Mouse (Mus musculus) layer of hippocampus, adult 8-10 months (tissue): Measurements from ENCODE around the gene Hectd1. TPM values are rescaled to one million over a fixed set of nuclear protein-coding genes. Genes with fewer than 3 reads are reported as not detected.

Experiments
- DNase-seq, 2 experiments: peaks; one replicate each; pipeline ENCODE4 v3.0.0; 2022; ENCODE audit warnings: low spot score in 2 of 2
- total RNA-seq, 4 experiments: library from RNA; stranded (reverse); gene quantifications; 2 replicates each; pipeline ENCODE4 v1.2.4; 2022

Hectd1 gene
- total RNA-seq: 10 to 100 TPM; 76.0 to 86.8 (median 83.3) TPM

DNA sequence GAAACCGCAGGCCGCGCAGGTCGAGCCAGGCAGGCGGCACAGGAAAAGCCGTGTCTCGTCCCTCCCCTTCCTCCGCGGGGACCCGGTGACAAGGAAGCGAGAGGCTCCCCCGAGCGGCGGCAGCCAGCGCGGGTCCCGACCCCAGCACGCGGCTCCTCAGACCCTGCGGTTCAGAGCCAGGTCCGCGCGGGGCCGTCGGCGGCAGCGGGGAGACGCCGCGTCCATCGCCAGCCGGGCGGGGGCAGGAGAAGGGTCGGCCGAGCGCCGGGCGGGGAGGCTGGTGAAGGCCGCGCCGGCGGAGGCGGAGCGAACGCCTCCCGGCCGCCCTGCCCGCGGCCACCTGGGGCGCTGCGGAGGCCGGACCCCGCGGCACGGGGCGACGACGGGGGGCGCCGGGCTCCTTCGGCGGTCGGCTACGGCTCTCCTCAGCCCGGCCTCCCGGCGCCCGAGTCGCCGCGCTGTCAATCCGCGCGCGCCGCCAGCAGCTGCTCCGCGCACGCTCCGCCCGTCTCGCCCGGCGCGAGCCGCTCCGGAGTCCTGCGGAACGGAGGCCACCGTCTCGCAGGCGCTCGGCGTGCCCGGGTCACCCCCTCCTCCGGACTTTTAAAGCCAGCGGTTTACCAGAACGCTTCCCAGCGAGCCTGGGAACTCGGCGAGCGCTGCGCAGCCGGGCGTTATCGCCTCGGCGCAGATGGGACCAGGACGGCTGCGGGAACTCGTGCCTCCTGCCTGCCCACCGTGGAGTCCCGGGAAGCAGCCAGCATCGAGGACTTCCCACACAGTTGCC, at the start of gene Hectd1:
Gene Hectd1 (minus strand): TSS at position 247 of the 787 bp plus-strand sequence.
- peak; percentile 59 to 78 for DNase-seq

DNA sequence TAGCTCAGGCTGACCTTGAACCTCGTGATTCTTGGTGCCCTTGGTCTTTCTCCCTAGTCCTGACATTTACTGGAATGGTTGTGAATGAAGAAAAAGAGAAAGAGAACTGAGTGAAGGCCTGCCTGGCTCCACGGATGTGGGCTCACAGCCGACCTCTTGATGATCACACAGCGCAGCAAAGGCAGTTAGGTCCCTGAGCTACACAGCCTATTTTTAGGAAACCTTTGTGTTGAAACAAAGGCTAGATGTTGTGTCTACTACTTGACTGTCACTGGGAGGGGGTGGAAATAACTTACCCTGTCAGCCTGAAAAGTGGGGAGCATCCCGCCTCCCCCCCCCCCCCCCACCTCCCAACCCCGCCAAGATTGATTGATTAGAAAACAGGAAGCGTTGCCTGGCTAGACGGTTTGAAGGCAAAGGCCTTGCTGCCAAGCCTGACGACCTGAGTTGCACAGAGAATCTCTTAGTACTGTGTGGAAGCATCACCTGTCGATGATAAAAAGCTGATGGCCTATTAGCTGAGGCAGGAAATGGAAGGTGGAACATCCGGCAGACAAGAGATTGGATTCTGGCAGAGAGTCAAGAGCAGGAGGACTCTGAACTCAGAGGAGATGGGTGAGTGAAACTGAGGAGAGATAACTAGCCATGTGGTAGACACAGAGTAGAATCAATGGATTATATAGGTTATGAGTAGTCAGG, 42.3 kb upstream of the Hectd1 start:
- DNase-seq: no peak

DNA sequence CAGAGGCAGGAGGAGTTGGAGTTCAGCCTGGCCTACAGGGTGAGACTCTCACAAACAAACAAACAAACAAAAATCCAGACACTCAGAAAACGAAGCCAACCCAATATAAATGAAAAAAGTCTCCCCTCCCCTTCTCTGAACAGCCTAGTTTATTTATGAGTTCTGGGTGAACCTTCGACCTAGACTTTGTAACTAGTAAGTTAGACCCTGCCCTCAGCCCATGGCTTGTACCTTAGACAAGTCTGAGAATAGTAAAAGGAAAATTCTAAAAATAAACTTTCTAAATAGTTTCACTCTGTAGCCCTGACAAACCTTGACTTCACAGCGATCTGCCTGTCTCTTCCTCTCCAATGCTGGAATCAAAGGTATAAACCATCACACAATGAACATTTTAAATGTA, 40.2 kb upstream of the Hectd1 start:
- no peak for DNase-seq

DNA sequence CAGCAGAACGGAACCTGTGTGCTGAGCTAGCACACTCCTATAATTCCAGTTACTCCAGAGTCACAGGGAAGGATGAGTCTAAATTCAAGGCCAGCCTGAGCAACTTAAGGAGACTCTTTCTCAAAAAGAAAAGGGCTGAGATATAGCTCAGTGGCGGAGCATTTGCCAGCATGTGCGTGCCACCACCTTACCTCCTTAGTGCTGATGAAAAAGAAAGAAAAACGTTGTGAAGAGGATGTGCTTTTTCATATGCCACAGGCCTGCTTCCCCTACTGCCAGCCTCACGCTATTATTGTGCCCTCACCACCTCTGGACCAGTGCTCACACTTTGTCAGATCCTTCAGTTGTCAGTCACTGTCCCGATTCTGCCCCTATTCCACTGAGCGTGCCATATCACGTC, 37.7 kb upstream of the Hectd1 start:
- DNase-seq: no peak

DNA sequence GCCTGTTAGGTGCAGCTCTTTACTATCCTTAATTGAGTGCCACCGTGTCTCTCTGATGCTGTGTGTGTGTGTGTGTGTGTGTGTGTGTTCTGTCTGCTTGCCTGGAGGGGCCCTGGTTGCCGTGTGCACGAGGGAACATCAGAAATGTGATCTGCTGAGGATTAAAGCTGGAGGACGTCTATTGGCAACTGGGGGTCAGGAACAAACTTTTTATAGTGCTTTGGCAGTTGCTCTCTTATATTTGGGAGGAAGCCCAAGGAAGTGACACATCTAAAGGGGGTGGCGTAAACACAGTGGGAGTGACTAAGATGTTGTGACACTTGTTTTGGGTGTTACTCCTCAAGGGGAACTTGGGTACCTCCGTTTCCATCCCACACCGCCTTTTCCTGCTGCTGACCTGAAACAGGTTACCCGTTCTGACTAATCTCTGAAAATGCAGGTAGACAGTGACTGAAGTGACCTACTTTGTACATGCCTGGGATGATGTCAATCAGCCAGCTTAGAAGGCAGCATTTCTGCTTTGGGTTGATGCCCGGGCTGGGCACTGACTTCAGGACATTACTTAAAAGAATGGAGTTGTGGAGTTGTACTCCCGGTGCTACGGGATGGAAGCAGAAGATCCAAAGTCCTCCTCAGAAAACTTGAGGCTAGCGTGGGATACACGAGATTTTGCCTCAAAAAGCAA, 37.0 kb upstream of the Hectd1 start:
- DNase-seq: no peak

DNA sequence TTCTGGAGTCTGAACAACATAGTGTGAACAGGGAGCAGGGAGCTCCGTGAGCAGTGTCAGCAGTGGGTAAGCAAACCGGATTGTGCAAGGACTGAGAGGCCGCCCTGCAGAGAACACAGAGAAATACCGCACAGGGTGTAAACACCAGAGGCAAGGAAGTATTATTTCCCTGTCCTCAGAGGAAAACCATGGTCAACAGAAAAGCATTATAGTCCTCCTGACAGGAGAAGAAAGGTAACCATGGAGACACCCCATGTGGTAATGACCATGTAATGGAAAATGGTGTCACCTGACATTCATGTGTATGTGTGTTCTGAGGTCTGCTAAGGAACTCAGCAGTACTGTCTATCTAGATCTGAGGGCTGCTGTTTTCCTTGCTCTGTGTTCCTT, 36.4 kb upstream of the Hectd1 start:
- DNase-seq: no peak

DNA sequence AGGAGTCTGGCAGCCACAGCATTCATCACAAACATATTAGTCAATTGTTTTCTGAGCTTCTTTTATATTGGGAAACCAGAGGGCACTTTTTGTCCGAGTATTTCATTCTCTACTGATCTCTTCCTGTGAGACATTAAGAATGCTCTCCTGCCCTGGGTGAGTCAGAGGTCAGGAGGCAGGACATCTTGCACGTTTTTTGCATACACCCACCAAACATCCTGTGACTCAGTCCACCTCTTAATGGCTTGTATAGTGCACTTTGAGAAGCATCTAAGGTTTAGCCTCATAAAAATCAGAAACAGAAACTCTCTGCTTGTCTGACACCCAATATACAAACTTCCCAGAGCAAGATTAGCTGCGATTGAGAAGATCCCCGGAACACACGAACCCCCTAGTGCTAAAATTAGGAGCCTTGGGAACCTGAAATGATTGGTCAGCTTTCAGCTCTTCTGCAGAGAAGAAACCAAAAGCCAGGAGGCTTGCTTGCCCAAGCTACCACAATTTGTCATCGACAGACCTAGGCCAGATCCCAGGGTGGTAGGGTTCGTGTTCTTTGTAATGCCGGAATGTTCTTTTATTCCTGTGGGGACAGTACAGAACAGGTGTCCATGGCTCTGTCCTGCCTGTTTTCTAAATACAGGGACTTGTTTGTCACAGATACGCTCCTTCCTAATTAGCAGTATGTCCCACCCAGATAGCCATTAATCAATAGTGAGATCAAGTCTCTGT, 35.9 kb upstream of the Hectd1 start:
- DNase-seq: no peak

DNA sequence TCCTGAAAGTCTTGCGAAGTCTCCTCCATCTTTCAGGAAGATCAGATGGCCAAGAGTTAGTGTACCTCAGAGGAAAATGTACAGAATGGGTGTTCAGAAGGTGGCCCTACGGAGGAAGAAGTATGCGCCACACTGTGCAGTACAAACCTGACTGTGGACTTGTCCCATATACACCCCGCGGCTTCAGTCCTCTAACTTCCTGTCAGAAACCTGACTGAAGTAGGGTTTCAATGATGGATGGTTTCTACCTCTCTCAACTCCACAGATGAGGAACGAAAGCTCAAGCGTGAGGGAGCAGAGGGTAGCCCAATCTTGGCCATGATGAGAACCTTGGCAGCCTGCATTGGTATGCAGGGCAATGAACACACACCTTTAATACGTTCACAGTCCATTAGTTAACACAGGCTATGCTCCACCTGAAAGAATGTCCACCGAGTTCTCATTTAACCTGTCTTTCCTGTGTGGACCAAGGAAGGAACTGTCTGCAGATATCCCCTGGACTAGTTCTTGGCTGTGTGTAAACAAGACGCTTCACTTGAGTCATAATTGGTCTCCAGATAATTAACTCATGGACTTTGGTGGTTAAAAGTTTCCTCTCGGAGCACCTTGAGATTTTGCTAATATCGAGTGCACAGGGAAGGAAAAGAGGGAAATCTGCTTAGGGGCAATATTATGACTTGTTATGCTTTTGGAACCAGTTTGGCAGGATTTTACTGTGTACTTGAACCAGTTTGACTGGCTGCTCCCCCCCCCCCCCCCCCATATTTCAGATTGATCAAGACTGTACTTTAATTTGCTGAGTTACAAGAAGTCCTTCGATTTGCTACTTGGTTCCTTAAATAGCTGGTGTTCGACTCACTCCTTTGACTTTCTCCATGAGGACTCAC, 34.0 kb upstream of the Hectd1 start:
- no peak for DNase-seq

DNA sequence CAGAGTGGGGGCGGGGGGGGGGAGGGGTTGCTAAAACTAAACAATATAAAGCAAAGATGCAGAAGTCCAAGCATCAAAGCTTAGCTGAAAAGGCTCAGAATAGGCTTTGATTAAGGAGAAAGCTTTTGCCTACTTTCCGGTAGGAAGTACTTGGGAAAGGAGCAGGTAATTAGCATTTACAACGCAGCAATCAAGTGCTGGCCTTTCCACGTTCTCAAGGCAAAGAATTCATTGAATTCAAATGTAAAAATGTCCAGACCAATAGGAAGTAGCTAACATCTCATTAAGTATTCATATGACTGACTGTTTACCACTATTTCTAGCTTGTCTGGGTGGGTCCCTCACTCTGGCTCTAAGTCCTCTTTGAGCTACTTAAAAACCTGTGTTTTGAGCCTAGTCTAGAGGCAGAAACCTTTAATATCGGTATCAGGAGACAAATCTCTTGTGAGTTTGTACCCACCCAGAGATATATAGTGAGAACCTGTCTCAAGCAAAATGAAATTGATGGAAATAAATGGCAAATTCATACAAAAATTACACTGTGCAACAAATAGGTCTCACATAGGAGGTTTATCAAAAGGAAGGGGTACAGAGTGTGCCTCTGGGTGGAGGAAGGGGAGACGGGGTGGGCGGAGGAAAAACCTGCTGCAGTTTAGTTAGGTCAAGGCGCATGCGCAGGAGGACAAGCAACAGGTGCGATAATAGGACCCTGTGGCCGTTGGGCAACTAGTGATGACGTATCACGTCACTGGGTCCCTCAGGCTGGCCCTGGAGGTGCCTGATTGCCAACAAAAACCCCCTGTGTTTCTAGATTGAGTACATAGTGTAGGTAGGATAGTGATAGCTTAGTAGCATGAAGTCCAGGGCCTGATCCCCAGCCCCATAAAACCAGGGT, 29.0 kb upstream of the Hectd1 start:
- no peak for DNase-seq

DNA sequence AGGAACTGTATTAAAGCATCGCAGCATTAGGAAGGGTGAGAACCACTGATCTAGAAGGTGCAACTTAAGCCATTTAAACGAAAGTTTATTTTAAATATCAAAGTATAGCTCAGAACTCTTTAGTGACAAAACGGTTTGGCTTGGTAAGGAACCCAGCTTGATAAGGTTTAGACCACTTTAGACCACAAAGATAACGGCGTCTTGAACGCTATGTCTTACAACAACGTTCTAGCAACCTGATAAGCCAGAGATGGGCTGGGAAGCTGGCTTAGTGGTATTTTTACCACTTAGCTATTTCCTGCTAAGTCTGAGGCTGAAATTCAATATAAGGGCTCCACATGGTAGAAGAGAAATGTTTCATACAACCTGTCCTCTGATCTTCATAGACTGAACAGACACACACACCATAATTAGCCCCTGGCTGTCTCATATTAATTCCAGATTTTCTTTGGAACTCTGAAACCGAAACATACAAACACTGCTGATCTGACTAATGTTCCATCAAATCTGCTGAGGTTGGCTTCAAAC, 27.5 kb upstream of the Hectd1 start:
- no peak for DNase-seq

DNA sequence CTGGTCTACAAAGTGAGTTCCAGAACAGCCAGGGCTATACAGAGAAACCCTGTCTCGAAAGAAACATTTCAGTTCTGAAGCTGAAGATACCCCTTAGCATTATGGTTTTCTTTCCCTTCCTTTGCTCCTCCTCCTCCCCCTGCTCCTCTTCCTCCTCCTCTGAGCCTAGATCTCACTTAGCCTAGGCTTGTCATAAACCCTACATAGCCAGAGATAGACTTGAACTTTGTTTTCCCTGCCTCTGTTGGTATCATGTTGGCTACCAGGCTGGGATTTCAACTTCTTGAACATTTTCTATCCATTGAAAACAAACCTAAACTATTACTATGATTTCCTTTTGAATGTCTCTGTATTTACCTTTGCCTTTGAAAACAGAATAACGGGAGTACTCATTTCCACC, 26.5 kb upstream of the Hectd1 start:
- no peak for DNase-seq

DNA sequence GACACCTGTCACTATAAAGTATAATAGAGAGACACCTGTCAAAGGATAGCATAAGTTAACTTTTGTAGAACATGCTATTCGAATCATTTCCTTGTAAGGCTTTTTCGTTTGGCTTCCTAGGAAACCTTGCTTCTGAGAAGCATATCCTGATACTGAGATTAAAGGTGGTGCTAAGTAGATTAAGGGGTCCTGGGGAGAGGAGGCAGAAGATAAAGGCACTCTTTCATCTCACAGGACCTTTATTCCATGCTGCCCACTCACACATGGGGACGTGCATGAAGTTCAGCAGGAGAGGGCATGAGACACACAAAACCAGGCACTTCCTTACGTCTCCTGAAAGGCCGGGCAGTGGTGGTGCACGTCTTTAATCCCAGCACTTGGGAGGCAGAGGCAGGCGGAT, 26.1 kb upstream of the Hectd1 start:
- no peak for DNase-seq

DNA sequence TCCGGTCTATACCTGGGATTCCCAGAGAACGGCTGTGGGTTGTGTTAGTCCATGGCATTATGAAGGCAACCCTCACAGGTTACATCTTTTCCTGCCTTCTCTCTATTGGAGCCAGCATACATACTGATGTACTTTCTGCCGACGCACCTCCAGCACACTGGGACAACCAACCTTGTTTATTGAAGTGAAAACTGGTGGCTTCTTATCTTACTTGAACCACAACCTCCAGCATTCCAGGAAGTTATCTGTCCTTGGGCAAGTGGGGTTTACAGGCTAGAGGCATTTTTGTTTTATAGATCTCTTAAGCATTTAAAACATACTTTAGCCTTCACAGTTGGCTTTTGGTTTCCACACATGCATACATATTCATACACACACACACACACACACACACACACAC, 22.3 kb upstream of the Hectd1 start:
- DNase-seq: no peak

DNA sequence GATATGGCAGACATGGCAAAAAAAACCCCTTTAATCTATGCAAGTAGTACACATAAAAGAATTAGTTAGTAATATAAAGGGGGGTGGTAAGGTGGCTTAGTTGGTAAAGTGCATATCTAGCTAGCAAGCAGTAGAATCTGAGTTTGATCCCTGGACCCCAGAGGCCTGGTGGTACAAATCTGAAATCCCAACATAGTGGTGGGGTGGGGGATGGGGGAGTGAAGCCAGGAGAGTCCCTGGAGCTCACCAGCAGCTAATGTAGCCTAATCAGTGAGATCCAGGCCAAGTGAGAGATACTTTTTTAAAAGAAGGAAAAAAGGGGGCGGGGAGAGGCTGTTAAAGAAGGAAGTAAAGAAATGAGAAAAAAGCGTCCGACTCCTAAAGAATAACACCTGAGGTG, 21.8 kb upstream of the Hectd1 start:
- no peak for DNase-seq

DNA sequence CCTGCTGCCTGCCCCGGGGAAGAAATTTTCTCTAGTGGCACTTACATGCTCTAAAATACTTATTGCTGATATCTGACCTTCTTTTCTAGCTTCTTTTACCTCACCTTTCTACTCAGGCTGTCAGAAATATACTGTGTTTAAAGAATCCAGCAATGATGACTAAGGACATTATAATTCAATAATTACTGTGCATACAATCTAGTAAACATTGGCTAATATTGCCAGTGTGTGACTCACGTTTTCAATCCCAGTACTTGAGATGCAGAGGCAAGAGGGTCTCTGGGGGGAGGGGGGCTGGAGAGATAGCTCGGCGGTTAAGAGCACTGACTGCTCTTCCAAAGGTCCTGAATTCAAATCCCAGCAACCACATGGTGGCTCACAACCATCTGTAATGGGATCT, 21.0 kb upstream of the Hectd1 start:
- DNase-seq: no peak

DNA sequence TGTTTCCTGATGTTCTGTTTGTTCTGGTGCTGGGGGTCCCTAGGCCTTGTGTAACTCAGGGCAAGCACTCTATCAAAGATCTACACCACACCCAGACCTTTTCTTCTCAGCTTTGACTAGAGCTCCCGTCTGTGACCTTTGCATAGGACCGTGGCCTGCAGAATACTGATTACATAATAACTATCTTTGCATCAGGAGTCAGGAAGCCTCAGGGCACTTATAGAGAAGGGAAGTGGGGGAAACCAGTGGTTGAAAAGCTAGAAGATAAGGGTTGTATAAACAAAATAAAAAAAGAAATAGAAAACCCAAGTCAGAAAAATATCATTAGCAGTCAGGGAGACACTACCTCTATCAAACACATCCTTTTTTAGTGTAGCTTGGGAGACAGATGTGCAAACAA, 20.6 kb upstream of the Hectd1 start:
- no peak for DNase-seq

DNA sequence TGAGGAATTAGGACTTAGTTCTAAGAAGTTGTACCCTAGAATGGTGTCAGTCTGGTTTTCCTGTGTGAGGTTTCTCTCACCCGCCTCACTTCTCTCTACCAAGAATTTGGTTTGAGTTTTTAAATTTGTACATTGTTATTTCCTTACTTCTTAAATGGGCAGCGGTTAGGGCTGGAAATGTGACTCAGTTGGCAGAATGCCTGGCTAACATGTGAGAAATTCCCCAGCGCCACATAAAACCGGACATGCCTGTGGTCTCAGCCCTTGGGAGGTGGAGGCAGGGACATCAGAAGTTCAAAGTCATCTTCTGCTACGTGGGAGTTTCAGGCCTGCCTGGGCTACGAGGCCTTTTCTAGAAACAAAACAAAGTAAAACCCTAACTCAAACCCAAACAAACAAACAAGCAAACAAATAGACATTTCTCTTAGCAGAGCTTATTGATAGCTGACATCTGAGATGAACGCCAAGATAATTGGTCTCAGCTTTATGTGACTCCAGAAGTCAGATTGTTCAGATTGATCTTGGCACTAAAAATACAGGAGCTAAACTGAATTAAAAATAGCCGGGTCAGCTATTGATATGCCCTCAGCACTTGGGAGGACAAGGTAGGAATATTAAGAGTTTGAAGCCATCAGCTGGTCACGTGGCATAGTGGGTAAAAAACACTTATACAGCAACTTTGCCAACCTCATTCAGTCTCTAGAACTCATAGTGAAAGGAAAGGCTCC, 18.8 kb upstream of the Hectd1 start:
- DNase-seq: no peak

DNA sequence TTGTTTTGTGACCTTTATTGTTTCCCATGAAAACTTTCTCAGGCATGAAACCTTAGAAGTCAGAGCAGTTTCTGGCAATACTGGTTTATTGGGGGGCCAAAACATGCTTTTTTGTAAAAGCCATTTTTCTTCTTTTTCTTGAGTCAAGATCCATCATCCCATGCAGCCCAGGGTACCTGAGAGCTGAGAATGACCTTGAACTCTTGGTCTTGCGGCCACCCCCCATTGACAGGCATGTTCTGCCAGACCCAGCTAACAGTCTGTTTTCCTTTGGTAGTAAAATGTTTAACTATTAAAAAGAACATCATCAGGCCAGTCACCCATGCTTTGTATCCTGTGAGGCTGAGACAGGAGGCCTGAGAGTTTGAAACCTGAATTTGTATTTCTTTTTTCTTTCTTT, 15.9 kb upstream of the Hectd1 start:
- no peak for DNase-seq

DNA sequence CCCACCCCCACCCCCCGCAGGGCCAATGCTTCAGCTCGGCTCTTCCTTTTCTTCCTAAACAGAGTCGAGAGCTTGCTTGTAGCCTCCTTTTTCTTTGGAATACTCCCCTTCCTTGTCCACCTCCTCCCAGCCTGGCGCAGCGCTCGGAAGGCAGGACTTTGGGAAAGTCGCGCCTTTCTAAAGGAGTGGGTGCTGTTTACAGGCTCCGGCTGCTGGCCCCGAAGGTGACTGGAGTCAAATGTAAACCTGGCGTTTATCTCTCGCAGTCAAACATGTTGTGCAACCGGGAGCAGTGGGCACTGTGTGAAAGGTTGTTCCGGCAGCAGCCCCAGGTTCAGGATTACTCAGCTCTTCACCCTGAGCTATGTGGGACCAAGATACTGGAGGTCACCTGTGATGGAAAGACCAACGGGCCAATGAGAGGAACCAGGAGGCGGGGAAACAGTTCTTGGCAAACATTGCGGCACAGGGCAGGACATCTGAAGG, 15.5 kb upstream of the Hectd1 start:
- DNase-seq: peak; percentile 84 to 92
